15 mouse cellular contexts compared by ENCODE assay signal in the genomic region with DNA sequence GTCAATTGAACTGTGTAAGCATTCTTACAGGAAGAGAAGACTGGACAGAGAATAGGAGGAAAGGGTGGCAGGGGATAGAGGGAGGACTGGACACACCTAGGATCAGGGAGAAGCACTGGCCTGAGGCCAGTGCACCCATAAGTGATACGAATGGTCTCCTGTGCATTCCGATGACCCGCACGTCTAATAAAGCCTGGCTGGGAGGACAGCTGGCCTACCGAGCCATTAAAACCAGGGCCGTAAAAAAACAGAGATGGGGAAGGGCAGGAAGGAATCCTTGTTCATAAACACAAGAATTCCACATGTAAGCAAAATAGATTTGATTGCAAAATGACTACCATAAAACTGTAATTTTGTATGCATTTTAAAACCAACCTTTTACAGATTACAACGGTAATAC.
DNase-seq lines count a peak whose midpoint lies in the region; TF ChIP-seq lines count a peak whose summit lies in the region.
"Had no signal": no experiment of that assay in that cellular context is flagged by ENCODE, and none has a peak within 500 bp of the region (broad histone marks: within the 10 kb centered on the region; RNA-seq: fewer than 3 reads in every experiment).

No protein-coding gene starts in this region.

- no peaks in the 10 kb centered on the region for H3K79me2 ChIP-seq in myocyte (ENCODE audit: control insufficient read depth, insufficient read depth)

- TF ChIP-seq POLR2A in myocyte (IDR thresholded peaks at IDR 0.05; ENCODE audit: insufficient read length, low read depth): no peak

- peak overlapping the region; percentile 18 for H3K4me2 ChIP-seq in myocyte (ENCODE audit: low read depth)

- H3K9me3 ChIP-seq in limb, embryonic 10.5 days (replicated peaks): no peaks in the 10 kb centered on the region
- H3K9me3 ChIP-seq: G1E had no signal

- no peak overlapping the region for H3K4me3 ChIP-seq in myocyte
- no peak overlapping the region for H3K4me3 ChIP-seq in limb, embryonic 10.5 days

- H3ac ChIP-seq in myocyte (ENCODE audit: control insufficient read depth, insufficient read length): no peak overlapping the region

- no peak for DNase-seq in limb, embryonic 10.5 days (ENCODE audit: low spot score)
- DNase-seq: adrenal gland, adult 2 months; adrenal gland, adult 8-10 months; adrenal gland, postnatal 10 days; adrenal gland, postnatal 14 days; adrenal gland, postnatal 25 days; adrenal gland, postnatal 36 days; B cell, adult 2 months; cerebellum, adult 11 months; cerebellum, adult 11-12 months; cerebellum, adult 18-20 months; cerebellum, adult 2 months had no signal

- H3K36me3 ChIP-seq in myocyte (ENCODE audit: control insufficient read depth, insufficient read depth): no peaks in the 10 kb centered on the region
- H3K36me3 ChIP-seq in limb, embryonic 10.5 days: no peaks in the 10 kb centered on the region
- H3K36me3 ChIP-seq: G1E had no signal

- H3K27me3 ChIP-seq in myocyte (ENCODE audit: control insufficient read depth, insufficient read depth, insufficient read length): no peaks in the 10 kb centered on the region
- no peaks in the 10 kb centered on the region for H3K27me3 ChIP-seq in limb, embryonic 10.5 days (ENCODE audit: low read depth, poor library complexity, severe bottlenecking)
- H3K27me3 ChIP-seq: CH12.LX had no signal

- no peaks in the 10 kb centered on the region; the same call in 1 of the 2 replicates for H3K4me1 ChIP-seq in limb, embryonic 10.5 days

- no peak overlapping the region for H3K27ac ChIP-seq in limb, embryonic 10.5 days

- 63% methylated on average over 7 of the region's 7 CpGs for WGBS in limb, embryonic 10.5 days

TF ChIP-seq in myocyte, 11 proteins besides CTCF, POLR2A, EP300 and RAD21:
- no peak for TF ChIP-seq E2F4 (IDR thresholded peaks at IDR 0.05; ENCODE audit: insufficient read depth)
- TF ChIP-seq REST (IDR thresholded peaks at IDR 0.05; ENCODE audit: insufficient read depth, insufficient read length): no peak
- peak in 1 of 3 experiments; percentile 54 for TF ChIP-seq MYOD1 (IDR thresholded peaks at IDR 0.05; ENCODE audit: control insufficient read depth in 1 of 3, insufficient read length in 2 of 3, low read depth in 2 of 3)
- peak in 2 of 3 experiments; percentile 27 to 63 for TF ChIP-seq MYOG (IDR thresholded peaks at IDR 0.05; ENCODE audit: control insufficient read depth in 1 of 3, insufficient read depth in 1 of 3, insufficient read length in 2 of 3, low read depth in 2 of 3)
- no peak for TF ChIP-seq TCF3 (IDR thresholded peaks at IDR 0.05; ENCODE audit: insufficient read length, low read depth)
